Mouse (Mus musculus) midbrain, embryonic 16.5 days (tissue): ENCODE data around the gene Arhgef10l. TPM values are rescaled to one million over a fixed set of nuclear protein-coding genes. Genes with fewer than 3 reads are reported as not detected.
A peak's percentile ranks its signal among the peaks of the same experiment; 100 is the strongest.

Experiments used
- ATAC-seq: fragments of 200-750 bp; cut with Nextera tagmentation; 2 replicates; pipeline ENCODE4 v1.8.0; 2017; ENCODE audit warnings: moderate TSS enrichment
- H3K27ac ChIP-seq: fragments of 300-500 bp; sonication (generic); 2 replicates; pipeline ENCODE4 v1.5.1; 2014; ENCODE audit warnings: mild to moderate bottlenecking, low read length, mixed read lengths
- H3K27me3 ChIP-seq: fragments of 300-500 bp; sonication (generic); 2 replicates; pipeline ENCODE4 v1.6.1; 2014; ENCODE audit warnings: low read depth, low read length, mixed read lengths; ENCODE audit not compliant: control insufficient read depth, insufficient read depth
- H3K36me3 ChIP-seq: fragments of 300-500 bp; sonication (generic); 2 replicates; pipeline ENCODE4 v1.6.1; 2014; ENCODE audit warnings: mild to moderate bottlenecking, low read length, moderate library complexity, mixed read lengths; ENCODE audit not compliant: control insufficient read depth, insufficient read depth
- H3K4me1 ChIP-seq: fragments of 300-500 bp; sonication (generic); 2 replicates; pipeline ENCODE4 v1.6.1; 2014; ENCODE audit warnings: mild to moderate bottlenecking, low read length, mixed read lengths; ENCODE audit not compliant: control insufficient read depth, insufficient read depth
- H3K4me2 ChIP-seq: fragments of 300-500 bp; sonication (generic); 2 replicates; pipeline ENCODE4 v1.6.1; 2014; ENCODE audit warnings: mild to moderate bottlenecking, low read length, mixed read lengths
- H3K4me3 ChIP-seq: fragments of 300-500 bp; sonication (generic); 2 replicates; pipeline ENCODE4 v1.5.1; 2014; ENCODE audit warnings: low read depth, mild to moderate bottlenecking, low read length, moderate library complexity, mixed read lengths
- H3K9ac ChIP-seq: fragments of 300-500 bp; sonication (generic); 2 replicates; pipeline ENCODE4 v1.6.1; 2014; ENCODE audit warnings: low read depth, low read length, mixed read lengths
- H3K9me3 ChIP-seq: fragments of 300-500 bp; sonication (generic); replicated peaks from 2 replicates; pipeline ENCODE4 v1.6.1; 2014; ENCODE audit warnings: mild to moderate bottlenecking, low read length, mixed read lengths; ENCODE audit not compliant: control insufficient read depth, poor library complexity, severe bottlenecking
- WGBS: fragments of 180-500 bp; shearing (Covaris S2); extraction: QIAGEN DNeasy Blood & Tissue Kit; methylation state at CpG from one replicate; pipeline ENCODE4 v1.1.7; 2014; 5-methylcytosine and 5-hydroxymethylcytosine counted together
- polyA plus RNA-seq: library from polyadenylated mRNA; unstranded; fragments of >200 nt; fragmentation: Nextera tagmentation; extraction: Ambion mirVana; gene quantifications from 2 replicates; pipeline ENCODE4 v1.2.1, GENCODE M21; 2015

Gene Arhgef10l
- polyA plus RNA-seq, 1 experiment from 2014 or later: 24.5 TPM

DNA sequence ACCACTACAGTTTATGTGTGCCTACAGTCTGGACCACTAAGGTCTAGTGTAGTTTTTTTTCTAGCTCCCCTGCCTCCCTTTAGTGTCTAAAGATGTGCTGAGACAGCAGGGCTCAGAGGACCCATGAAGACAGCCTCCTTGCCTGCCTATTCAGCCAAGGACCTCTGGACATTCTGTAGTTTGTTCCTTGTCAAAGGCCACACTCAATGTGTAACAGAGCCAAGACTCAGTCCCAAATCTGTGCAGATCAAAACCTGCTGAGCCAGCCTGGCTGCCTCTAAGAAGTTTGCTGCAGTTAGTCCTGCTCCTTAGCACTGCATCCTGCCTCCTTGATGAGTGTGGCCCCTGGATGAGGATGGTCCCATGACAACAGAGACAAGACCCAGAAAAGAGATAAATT lies 156.0 kb downstream of the Arhgef10l start:
- Histone ChIP-seq H3K9ac (no peak overlapping the region), H3K36me3 (peaks cover 9% of the 10 kb centered on the region), H3K9me3 (no peaks in the 10 kb centered on the region), H3K4me3 (no peak overlapping the region), H3K27me3 (no peaks in the 10 kb centered on the region), H3K4me2 (no peak overlapping the region), H3K27ac (no peak overlapping the region), H3K4me1 (no peaks in the 10 kb centered on the region)
- ATAC-seq: no peak

DNA sequence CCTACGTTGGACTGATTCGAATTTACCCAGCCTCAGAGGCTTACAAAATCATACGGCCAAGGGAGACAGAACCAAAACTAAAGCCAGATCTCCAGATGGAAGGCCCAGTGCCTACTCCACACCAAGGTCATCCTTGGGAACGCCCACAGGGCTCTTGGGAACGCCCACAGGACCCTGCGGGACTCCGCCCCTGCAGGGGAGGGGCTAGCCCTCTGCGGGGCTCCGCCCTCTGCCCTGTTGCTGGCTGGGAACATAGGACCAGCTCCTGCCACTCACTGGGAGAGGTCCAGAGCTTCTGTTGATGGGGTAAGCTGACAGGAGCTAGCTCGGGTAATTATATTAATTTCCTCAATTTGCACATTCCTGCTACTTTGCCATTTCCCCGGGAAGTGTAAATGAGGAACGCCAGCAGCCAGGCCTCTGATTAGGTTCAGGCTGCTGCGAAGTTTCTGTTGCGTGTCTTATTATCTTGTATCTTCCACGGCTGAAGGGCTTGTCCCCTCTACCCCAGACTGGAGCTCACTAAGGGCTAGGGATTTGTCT lies 158.6 kb downstream of the Arhgef10l start:
- Histone ChIP-seq H3K9ac (no peak overlapping the region), H3K9me3 (no peaks in the 10 kb centered on the region), H3K4me1 (peaks cover 7% of the 10 kb centered on the region), H3K4me3 (no peak overlapping the region), H3K36me3 (no peaks in the 10 kb centered on the region), H3K27ac (no peak overlapping the region), H3K4me2 (no peak overlapping the region), H3K27me3 (no peaks in the 10 kb centered on the region)
- 44% methylated on average over 15 of the region's 15 CpGs for whole genome bisulfite sequencing
- ATAC-seq: 0 out of 2 replicates have a peak, but pooled peaks have one; percentile 39

DNA sequence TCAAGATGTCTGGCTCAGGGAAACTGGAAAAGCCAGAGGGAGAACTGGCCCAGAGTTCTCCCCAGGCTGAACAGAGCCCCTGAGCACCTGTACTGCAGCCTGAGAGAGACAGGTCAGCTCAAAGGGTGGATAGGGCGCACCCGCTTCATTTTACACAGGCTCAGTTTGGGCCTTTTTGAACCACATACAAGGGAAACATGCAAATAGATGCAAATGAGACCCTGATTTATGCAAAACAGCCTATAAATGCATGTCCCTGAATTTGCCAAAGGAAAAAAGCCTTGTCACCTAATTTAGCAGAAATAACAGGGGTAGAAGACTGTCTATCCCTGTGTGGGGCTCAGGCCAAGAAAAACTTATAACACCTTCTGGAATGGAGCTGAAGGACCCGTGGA lies 160.2 kb downstream of the Arhgef10l start:
- no peak overlapping the region for H3K27ac ChIP-seq
- H3K4me3 ChIP-seq: no peak overlapping the region
- no peaks in the 10 kb centered on the region for H3K36me3 ChIP-seq
- no peak overlapping the region for H3K4me2 ChIP-seq
- no peak for ATAC-seq
- WGBS: 73% methylated on average over 3 of the region's 3 CpGs
- no peaks in the 10 kb centered on the region for H3K27me3 ChIP-seq
- H3K9me3 ChIP-seq: no peaks in the 10 kb centered on the region
- H3K9ac ChIP-seq: no peak overlapping the region
- H3K4me1 ChIP-seq: peaks cover 7% of the 10 kb centered on the region

DNA sequence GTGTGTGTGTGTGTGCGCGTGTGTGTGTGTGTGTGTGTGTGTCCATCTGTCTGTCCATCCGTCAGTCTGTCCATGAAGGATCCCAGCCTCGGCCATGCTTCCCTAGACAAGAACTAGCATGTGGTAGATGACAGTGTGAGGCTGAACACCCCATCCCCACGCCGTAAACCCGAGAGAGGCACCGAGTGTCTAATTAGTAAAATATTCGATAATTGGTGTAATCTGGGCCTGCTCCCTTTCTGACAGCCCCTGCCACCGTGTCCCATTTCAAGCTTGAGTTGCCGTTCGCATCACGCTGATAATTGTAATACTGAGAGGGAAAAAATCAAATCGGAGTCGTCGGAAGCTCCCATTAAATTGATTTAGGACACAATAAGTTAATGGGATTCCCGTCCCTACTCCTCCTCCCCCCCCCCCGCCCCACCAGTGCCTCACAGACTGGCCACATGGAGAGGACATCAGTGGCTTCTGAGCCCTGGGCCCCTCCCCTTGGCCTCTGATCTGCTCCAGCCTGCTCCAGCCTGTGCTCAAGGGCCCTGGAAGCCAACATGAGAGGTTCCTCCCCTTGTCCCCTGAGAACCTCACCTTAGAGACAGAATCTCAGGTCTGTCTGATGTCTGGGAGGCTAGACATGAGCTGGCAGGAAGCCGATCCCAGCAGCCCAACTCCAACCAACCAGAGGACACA lies 160.7 kb downstream of the Arhgef10l start:
- H3K4me1 ChIP-seq: peaks cover 7% of the 10 kb centered on the region
- 0 out of 2 replicates have a peak, but pooled peaks have one; percentile 66 for ATAC-seq
- 51% methylated on average over 18 of the region's 19 CpGs for WGBS
- no peak overlapping the region for H3K4me3 ChIP-seq
- no peak overlapping the region for H3K9ac ChIP-seq
- H3K36me3 ChIP-seq: no peaks in the 10 kb centered on the region
- no peaks in the 10 kb centered on the region for H3K9me3 ChIP-seq
- no peaks in the 10 kb centered on the region for H3K27me3 ChIP-seq
- no peak overlapping the region for H3K27ac ChIP-seq
- H3K4me2 ChIP-seq: no peak overlapping the region

DNA sequence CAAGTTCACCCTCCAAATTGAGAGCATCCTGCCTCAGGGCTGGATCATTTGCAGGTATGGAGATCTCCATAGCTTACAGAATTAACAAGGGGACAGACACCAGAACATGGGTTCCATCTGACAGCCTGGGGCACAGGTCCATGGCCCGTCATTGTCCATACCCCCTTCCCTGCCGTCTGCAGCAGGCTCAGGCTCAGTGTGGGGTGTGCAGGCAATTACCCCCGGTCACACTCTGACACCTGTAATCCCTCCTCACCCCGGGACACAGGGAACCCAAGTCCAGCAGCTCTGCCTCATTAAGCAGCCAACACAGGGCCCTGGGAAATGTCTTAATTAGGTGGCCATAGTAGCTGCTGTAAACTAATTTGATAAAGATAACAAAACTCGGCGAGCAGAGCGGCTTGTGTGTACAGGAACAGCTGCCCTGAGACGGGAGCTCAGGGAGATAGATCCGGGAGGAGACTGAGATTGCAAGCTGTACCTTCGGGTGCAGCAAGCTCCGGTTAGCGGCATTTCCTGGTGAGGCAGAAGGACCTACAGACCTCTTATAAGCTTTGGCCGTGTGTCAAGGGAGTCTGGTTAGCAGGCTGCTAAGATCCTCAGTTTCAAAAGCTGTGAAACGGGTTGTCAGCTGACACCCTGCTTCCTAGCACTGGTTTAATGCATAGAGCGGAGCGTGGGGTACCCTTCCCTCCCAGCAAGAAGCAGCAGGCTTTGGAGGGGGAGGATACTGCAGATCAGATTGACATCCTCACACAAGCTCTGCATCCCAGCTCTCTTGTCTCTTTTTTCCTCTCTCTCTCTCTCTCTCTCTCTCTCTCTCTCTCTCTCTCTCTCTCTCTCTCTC lies 161.5 kb downstream of the Arhgef10l start:
- Histone ChIP-seq H3K9ac (no peak overlapping the region), H3K27me3 (no peaks in the 10 kb centered on the region), H3K36me3 (no peaks in the 10 kb centered on the region), H3K4me1 (peaks cover 7% of the 10 kb centered on the region), H3K4me3 (no peak overlapping the region), H3K27ac (no peak overlapping the region), H3K4me2 (no peak overlapping the region), H3K9me3 (no peaks in the 10 kb centered on the region)
- WGBS: 22% methylated on average over 16 of the region's 16 CpGs
- ATAC-seq: no peak

DNA sequence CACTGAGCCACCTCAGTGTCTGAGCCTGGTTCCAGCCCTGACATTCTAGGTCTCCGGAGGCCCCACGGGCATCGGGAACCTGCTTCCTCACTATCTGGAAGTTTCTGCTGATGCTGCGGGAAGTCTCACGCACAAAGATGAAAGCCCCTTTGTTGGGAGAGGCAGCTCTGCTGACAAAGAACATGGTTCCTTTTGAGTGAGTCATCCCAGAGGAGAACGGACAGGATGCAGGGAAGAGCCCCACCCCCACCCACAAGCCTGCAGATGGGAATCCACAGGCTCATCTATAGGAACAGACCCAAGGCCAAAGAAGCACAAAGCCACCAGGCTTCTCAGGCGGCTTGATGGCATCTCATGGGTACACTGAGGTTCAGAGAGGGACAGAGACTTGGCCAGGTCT lies 165.0 kb downstream of the Arhgef10l start:
- no peak overlapping the region for H3K27ac ChIP-seq
- no peaks in the 10 kb centered on the region for H3K27me3 ChIP-seq
- no peaks in the 10 kb centered on the region for H3K36me3 ChIP-seq
- ATAC-seq: no peak
- no peak overlapping the region for H3K4me3 ChIP-seq
- H3K9ac ChIP-seq: no peak overlapping the region
- no peaks in the 10 kb centered on the region for H3K9me3 ChIP-seq
- WGBS: 50% methylated on average over 7 of the region's 7 CpGs
- H3K4me1 ChIP-seq: peaks cover 7% of the 10 kb centered on the region
- no peak overlapping the region for H3K4me2 ChIP-seq

DNA sequence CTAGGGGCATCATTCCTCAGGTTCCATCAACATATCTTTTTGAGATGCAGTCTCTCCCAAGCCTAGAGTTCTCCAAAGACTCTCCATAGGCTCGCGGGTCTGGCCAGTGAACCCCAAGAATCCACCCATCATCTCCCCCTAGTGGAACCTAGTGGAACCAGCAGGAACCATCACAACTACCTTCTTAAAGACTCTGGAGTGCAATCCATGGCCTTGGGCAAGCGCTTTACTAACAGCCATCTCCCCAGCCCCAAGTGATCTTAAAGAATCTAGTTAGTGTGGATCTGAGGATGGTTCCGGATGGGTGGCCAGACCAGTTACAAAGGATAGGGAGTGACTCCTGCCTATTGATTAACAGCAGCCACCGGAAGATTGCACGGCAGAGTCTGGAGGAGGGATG lies 166.2 kb downstream of the Arhgef10l start:
- peaks cover 4% of the 10 kb centered on the region for H3K4me1 ChIP-seq
- no peak overlapping the region for H3K27ac ChIP-seq
- ATAC-seq: no peak
- no peak overlapping the region for H3K4me3 ChIP-seq
- WGBS: 77% methylated on average over 6 of the region's 6 CpGs
- H3K4me2 ChIP-seq: no peak overlapping the region
- no peaks in the 10 kb centered on the region for H3K9me3 ChIP-seq
- H3K36me3 ChIP-seq: no peaks in the 10 kb centered on the region
- H3K9ac ChIP-seq: no peak overlapping the region
- H3K27me3 ChIP-seq: no peaks in the 10 kb centered on the region

DNA sequence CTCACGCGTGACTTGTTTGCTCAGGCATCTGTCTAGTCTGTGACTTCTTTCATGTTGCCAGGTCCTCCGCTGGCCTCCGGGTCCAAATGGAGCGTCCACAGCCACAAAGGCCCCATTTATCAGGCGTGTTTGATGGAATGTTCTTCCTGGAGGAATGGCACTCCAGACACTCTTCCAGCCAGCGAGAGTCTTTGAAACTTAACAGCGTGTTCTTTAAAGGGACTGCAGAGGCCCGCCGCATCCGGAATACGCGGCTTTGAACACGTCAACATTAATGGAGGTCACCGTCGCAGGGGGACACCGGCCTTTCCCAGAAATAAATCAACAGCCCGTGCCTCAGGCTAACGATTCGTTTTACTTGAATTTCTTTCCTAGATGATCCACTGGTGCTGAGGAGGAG lies 168.6 kb downstream of the Arhgef10l start:
- ATAC-seq: 0 out of 2 replicates have a peak, but pooled peaks have one; percentile 28
- Histone ChIP-seq H3K9ac (no peak overlapping the region), H3K9me3 (no peaks in the 10 kb centered on the region), H3K4me2 (no peak overlapping the region), H3K27ac (no peak overlapping the region), H3K4me3 (no peak overlapping the region), H3K27me3 (no peaks in the 10 kb centered on the region), H3K4me1 (no peaks in the 10 kb centered on the region), H3K36me3 (no peaks in the 10 kb centered on the region)
- WGBS: 69% methylated on average over 20 of the region's 20 CpGs

DNA sequence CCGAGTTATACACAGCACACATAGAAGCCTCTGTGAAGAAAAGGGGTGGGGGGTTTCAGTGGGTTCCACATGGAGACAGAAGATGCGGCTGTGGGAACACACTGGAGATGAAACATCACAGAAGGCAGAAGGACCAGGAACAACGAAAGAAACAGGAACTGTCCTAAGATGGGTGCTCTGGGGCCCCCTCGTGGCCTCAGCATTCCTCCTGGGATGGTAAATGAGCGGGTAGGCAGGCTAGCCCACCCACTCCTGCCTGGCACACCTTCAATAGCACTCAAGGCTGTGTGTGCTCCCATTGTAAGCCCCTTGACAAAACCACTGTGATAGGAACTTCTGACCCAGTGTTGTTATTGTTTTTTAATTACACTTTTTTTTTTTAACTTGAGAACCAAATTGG lies 174.3 kb downstream of the Arhgef10l start:
- H3K27me3 ChIP-seq: no peaks in the 10 kb centered on the region
- no peak overlapping the region for H3K4me3 ChIP-seq
- no peak overlapping the region for H3K27ac ChIP-seq
- H3K36me3 ChIP-seq: no peaks in the 10 kb centered on the region
- ATAC-seq: no peak
- H3K4me2 ChIP-seq: no peak overlapping the region
- no peaks in the 10 kb centered on the region for H3K4me1 ChIP-seq
- 50% methylated on average over 5 of the region's 5 CpGs for WGBS
- H3K9me3 ChIP-seq: no peaks in the 10 kb centered on the region
- H3K9ac ChIP-seq: no peak overlapping the region
